Mouse (Mus musculus) cerebellum, adult 8-10 months (tissue): ENCODE measurements around the gene Bax.
A peak's percentile ranks its signal among the peaks of the same experiment; 100 is the strongest.
"Not testable (repeated sequence)": the region's sequence is repeated elsewhere in the genome, so short reads cannot be mapped to it uniquely, and the experiment has no call there.

Experiments used
- DNase-seq: peaks from one replicate; pipeline ENCODE4 v3.0.0; 2022

Bax gene

DNA sequence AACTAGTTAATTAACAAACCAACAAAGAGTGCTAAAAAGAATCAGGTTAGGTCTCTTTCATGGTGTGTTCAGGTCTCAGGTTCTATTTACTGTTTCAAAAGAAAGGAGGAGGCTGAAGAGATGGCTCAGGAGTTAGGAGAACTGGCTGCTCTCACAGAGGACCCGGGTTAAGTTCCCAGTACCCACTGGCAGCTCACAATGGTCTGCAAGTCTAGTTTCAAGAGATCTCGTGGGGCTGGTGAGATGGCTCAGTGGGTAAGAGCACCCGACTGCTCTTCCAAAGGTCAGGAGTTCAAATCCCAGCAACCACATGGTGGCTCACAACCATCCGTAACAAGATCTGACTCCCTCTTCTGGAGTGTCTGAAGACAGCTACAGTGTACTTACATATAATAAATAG is 13.6 kb upstream of the Bax start:
- not testable (repeated sequence) for DNase-seq

- DNase-seq = no peak
Measured at GRCm38 (mm10) chr7:45478774-45479173, 12.1 kb upstream of the Bax start.

- no peak for DNase-seq
Measured at GRCm38 (mm10) chr7:45477003-45477402, 10.3 kb upstream of the Bax start.

DNA sequence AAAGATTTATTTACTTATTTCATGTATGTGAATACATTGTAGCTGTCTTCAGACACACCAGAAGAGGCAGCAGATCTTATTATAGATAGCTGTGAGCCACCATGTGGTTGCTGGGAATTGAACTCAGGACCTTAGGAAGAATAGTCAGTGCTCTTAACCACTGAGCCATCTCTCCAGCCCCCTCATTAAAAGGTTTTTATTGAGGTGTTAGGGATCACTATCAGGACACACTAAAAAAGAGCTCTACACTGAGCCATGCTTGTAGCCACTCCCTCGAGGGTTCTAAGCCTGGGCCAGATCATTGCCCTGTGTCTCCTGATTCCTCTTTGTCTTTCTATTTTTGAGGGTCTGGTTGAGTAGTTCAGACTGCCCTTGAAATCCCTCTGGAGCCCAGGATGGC is 9.8 kb upstream of the Bax start:
- DNase-seq = no peak

GRCm38 (mm10) chr7:45475291-45475969 is 8.7 kb upstream of the Bax start:
- DNase-seq = no peak

DNA sequence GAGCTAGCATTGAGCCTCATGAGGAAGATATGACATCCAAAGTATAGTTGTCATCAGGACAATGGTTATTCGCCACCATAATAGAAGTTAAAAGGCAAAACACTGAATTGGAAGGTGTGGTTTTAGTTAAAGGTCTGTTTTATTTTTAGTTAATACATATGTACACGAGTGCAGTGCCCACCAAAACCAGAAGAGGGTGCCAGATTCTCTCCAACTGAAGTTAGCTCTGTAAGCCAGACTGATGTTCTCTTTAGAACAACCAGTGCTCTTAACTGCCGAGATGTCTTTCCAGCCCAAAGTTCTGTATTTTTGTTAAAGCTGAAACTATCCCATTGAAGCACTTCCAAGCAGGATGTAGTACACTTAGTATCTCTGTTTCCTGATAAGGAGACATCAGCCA is 4.2 kb upstream of the Bax start:
- DNase-seq = no peak

DNA sequence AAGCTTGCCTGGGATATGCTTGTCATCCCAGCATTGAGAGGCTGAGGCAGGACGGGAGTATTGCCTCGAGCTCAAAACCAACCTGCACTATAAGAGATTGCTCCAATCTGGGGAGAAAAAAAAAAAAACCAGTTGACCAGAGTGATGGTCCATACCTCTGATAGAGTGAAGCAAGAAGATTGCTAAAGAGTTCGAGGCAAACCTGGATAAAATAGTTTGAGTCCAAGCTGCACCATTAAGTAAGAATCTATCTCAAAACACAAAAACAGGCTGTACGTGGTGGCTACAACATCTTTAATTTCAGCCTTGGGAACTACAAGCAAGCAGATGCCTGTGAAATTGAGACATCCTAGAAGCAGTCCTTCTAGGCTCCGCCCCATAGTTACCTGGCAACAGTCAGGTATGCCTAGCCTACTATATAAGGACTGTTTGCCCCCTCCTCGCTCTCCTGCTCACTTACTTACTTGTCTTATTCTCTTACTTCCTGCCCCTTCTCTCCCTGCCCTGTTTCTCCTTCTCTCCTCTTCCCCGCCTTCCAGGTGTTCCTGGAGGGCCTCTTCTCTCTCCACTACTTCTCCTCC is 482 bp upstream of the Bax start:
- DNase-seq = no peak

DNA sequence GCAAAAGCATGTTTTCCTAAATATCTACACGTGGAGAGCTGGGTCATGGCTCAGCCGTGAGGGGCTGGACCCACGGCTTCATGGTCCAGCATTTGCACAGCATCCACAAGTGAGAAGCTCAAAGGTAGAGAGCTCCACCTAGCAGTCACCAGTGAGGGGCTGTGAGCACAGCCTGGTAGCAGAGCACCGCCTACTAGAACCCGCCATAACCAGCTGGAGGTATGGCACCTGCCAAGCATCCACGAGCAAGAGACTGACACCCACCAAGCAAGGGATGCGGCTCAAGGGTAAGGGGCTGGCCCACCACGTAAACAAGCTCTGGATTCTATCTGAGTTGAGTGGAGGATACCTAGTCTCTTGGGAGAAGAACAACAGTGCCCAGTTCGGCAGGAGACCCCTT is 1.1 kb downstream of the Bax start:
- DNase-seq = no peak

DNA sequence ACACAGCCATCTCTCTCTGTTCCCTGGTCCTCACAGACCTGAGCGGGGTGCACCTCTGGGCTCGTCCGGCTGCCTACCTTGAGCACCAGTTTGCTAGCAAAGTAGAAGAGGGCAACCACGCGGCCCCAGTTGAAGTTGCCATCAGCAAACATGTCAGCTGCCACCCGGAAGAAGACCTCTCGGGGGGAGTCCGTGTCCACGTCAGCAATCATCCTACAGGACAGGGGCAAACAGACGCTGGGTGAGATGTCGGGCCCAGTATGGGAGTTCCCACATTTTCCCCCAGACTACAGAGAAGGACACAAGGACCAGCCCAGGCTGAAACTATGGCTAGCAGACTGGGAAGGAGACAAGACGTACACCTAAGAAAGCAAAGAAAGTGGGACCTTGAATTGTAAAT is 1.6 kb downstream of the Bax start:
- no peak for DNase-seq

- DNase-seq = no peak
Measured at GRCm38 (mm10) chr7:45463987-45464778, 2.5 kb downstream of the Bax start.

- DNase-seq = not testable (repeated sequence)
Measured at GRCm38 (mm10) chr7:45462868-45463267, 3.8 kb downstream of the Bax start.

DNA sequence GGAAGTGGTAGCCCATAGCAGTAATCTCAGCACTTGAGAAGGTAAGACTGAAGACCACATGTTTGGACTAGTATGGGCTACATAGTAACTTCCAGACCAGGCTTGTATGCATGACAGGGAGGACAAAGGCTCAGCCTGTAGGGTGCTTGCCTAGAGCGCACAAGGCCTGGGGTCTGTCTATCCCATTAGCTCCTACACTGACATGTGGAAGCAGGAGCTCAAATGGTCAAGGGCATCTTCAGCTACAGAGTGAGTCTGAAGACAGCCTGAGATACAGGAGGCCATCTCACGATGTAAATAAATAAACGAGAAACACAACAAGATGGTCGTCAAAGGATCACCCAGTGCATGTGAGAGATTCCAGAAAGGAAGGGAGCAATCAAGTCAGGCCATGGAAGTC is 4.4 kb downstream of the Bax start:
- no peak for DNase-seq

DNA sequence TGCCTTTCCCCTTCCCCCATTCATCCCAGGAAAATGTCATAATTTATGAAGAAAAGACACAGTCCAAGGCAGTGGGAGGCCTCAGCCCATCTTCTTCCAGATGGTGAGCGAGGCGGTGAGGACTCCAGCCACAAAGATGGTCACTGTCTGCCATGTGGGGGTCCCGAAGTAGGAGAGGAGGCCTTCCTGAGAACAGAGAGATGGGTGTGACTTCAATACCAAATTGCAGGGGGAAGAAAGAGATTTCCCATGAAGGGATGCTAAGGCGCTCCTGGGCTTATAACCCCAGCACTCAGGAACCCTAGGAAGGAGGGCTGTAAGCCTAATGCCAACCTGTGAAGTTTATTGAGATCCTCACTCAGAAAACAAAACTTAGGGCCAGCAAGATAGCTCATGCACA is 4.9 kb downstream of the Bax start:
- DNase-seq = no peak

DNA sequence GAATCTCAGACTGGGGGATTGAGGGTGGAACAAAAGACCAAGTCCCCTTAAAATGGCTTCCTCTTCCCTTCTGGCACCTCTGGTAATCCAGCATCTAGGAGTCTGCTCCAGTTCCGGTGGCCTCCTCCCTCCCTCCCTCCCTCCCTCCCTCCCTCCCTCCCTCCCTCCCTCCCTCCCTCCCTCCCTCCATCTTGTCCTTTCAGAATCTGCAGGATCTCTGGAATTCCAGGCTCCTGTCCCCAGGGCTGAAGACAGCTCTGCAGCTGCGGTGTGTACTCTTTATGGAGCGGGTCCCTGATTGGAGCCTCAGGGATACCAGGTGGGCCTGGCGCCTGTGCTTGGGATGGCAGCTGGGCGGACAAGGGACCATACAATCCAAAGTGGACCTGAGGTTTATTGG is 5.4 kb downstream of the Bax start:
- DNase-seq = no peak

- DNase-seq = no peak
Measured at GRCm38 (mm10) chr7:45460860-45461314, 5.8 kb downstream of the Bax start.

- DNase-seq = no peak
Measured at GRCm38 (mm10) chr7:45460377-45460776, 6.3 kb downstream of the Bax start.

DNA sequence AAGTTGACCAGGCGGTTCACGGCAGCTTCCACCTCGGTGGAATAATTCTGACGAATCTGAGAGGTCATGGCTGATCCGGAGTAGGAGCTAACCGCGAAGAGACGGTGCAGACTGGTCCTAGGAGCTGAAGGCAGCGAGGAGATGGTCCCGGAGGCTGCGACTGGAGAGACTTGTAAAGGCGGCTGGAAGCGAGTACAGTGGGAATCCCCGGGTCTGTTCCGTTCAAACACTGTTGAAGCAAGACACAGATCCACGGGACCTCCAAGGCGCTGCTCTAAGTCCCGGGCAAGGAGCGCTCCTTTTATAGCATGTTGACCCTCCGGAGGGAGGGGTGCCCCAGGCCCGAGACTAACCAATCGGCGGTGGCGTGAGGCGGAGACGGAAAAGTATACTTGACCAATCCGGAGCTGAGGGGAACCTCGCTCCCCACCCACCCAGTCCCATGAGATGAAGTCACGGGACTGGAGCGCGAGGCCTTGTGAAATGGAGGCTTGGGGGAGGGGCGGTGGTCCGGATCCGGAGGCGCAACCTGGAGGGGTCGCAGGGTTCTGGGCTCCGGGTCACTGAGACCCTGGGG is 7.0 kb downstream of the Bax start, which contains the start of gene Ftl1:
Ftl1 (minus strand) TSS at position 321 of the 577 bp plus-strand sequence.
- DNase-seq = peak; percentile 94

GRCm38 (mm10) chr7:45458748-45459563 is 7.7 kb downstream of the Bax start:
- DNase-seq = peak; percentile 80

GRCm38 (mm10) chr7:45457204-45458060 is 9.3 kb downstream of the Bax start:
- no peak for DNase-seq

GRCm38 (mm10) chr7:45456721-45457203 is 9.9 kb downstream of the Bax start:
- DNase-seq = no peak

- no peak for DNase-seq
Measured at GRCm38 (mm10) chr7:45455932-45456696, 10.6 kb downstream of the Bax start.
